Mouse (Mus musculus) midbrain, embryonic 13.5 days (tissue): ENCODE measurements around the gene Sash1. TPM values are rescaled to one million over a fixed set of nuclear protein-coding genes. Genes with fewer than 3 reads are reported as not detected.

Source experiments
- ATAC-seq: fragments of 200-750 bp; cut with Nextera tagmentation; 2 replicates; pipeline ENCODE4 v1.8.0; 2017; ENCODE audit warnings: mild to moderate bottlenecking, moderate TSS enrichment, moderate library complexity
- H3K27ac ChIP-seq: fragments of 300-500 bp; sonication (generic); 2 replicates; pipeline ENCODE4 v1.5.1; 2015; ENCODE audit warnings: inconsistent platforms, mild to moderate bottlenecking, moderate library complexity
- H3K27me3 ChIP-seq: fragments of 300-500 bp; sonication (generic); 2 replicates; pipeline ENCODE4 v1.6.1; 2015; ENCODE audit warnings: mild to moderate bottlenecking, inconsistent platforms
- H3K36me3 ChIP-seq: fragments of 300-500 bp; sonication (generic); 2 replicates; pipeline ENCODE4 v1.6.1; 2015; ENCODE audit warnings: mild to moderate bottlenecking, inconsistent platforms
- H3K4me1 ChIP-seq: fragments of 300-500 bp; sonication (generic); replicated peaks from 2 replicates; pipeline ENCODE4 v1.6.1; 2015; ENCODE audit warnings: inconsistent platforms
- H3K4me2 ChIP-seq: fragments of 300-500 bp; sonication (generic); replicated peaks from 2 replicates; pipeline ENCODE4 v1.6.1; 2015; ENCODE audit warnings: moderate library complexity, mild to moderate bottlenecking, inconsistent platforms
- H3K4me3 ChIP-seq: fragments of 300-500 bp; sonication (generic); replicated peaks from 2 replicates; pipeline ENCODE4 v1.5.1; 2015; ENCODE audit warnings: mild to moderate bottlenecking, inconsistent platforms
- H3K9ac ChIP-seq: fragments of 300-500 bp; sonication (generic); replicated peaks from 2 replicates; pipeline ENCODE4 v1.6.1; 2015; ENCODE audit warnings: mild to moderate bottlenecking, inconsistent platforms
- H3K9me3 ChIP-seq: fragments of 300-500 bp; sonication (generic); 2 replicates; pipeline ENCODE4 v1.6.1; 2016; ENCODE audit warnings: mild to moderate bottlenecking, inconsistent platforms
- WGBS: fragments of 180-500 bp; shearing (Covaris S2); methylation state at CpG from one replicate; pipeline ENCODE4 v1.1.7; 2015; 5-methylcytosine and 5-hydroxymethylcytosine counted together
- polyA plus RNA-seq: library from polyadenylated mRNA; unstranded; fragments of >200 nt; fragmentation: Nextera tagmentation; extraction: Ambion mirVana; gene quantifications from 2 replicates; pipeline ENCODE4 v1.2.1, GENCODE M21; 2015

Gene Sash1
- polyA plus RNA-seq, 1 experiment from 2014 or later = 4.5 TPM

DNA sequence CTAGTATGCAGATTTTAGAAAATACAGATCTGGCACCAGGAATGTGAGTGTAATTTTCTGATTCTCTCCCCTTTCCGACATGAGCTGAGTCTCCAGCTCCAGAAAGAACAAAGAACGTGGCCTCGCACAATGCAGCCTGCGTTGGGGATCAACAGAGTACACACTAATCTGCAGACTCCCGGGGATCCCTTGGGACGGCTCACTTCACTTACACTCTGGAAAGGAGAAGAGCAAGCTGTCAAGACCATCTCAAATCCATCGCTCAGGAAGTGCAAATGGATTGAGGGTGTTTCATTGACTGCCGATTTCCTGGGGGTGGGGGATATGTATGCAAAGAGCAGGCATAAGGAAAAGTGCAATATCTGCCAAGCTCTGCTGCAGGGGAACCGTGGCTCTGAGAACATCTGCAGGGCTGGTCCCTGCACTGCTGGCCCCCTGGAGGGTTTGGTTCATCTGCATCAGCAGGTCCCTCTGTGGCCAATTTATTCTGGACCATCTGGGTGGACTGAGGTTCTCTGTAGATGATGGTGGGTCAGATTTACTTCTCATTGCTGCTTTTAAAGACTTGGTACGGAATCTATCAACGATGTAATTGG is 35.3 kb upstream of the Sash1 start:
- Histone ChIP-seq H3K27me3 (no peaks in the 10 kb centered on the region), H3K9me3 (no peaks in the 10 kb centered on the region), H3K4me3 (no peak overlapping the region), H3K27ac (peak overlapping the region; percentile 36), H3K4me2 (no peak overlapping the region; the same call in 1 of the 2 replicates), H3K9ac (no peak overlapping the region), H3K4me1 (peaks cover 13% of the 10 kb centered on the region), H3K36me3 (no peaks in the 10 kb centered on the region)
- WGBS = 23% methylated on average over 11 of the region's 11 CpGs
- ATAC-seq = peak; percentile 87

DNA sequence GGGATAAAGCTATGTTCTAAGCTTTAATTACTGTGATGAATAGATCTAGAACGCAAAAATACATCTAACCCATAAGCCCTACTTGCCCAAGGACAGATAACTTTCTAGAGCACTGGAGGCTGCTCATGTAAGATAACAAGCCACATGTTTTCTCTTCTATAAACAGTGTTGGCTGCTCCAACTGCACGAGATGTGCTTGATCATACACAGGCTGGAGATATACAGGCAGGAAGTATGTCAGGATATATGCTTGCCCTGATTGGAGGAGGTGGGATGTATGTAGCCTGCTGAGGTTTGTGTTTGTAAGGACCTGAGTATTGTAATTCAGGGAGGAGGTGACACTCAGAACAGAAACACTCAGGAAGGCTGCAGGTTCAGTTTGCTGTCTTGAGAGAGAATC is 31.9 kb upstream of the Sash1 start:
- no peak overlapping the region for H3K4me2 ChIP-seq
- no peak overlapping the region for H3K4me3 ChIP-seq
- H3K9ac ChIP-seq = no peak overlapping the region
- H3K36me3 ChIP-seq = no peaks in the 10 kb centered on the region
- no peaks in the 10 kb centered on the region for H3K9me3 ChIP-seq
- WGBS = 82% methylated on average over 2 of the region's 2 CpGs
- ATAC-seq = no peak
- no peak overlapping the region for H3K27ac ChIP-seq
- H3K27me3 ChIP-seq = no peaks in the 10 kb centered on the region
- peaks cover 13% of the 10 kb centered on the region for H3K4me1 ChIP-seq

GRCm38 (mm10) chr10:8917350-8917749 is 31.5 kb upstream of the Sash1 start:
- Histone ChIP-seq H3K4me1 (peaks cover 13% of the 10 kb centered on the region), H3K36me3 (no peaks in the 10 kb centered on the region), H3K27me3 (no peaks in the 10 kb centered on the region), H3K9ac (no peak overlapping the region), H3K4me2 (no peak overlapping the region), H3K4me3 (no peak overlapping the region), H3K27ac (no peak overlapping the region), H3K9me3 (no peaks in the 10 kb centered on the region)
- no peak for ATAC-seq
- 86% methylated on average over 4 of the region's 4 CpGs for WGBS

- Histone ChIP-seq H3K27me3 (no peaks in the 10 kb centered on the region), H3K27ac (no peak overlapping the region), H3K9ac (no peak overlapping the region), H3K4me3 (no peak overlapping the region), H3K4me2 (no peak overlapping the region), H3K9me3 (no peaks in the 10 kb centered on the region), H3K4me1 (peaks cover 1% of the 10 kb centered on the region; the same call in 1 of the 2 replicates), H3K36me3 (no peaks in the 10 kb centered on the region)
- 91% methylated on average over 5 of the region's 5 CpGs for WGBS
- ATAC-seq = no peak
These were observed 29.9 kb upstream of the Sash1 start for GRCm38 (mm10) chr10:8915755-8916154.

DNA sequence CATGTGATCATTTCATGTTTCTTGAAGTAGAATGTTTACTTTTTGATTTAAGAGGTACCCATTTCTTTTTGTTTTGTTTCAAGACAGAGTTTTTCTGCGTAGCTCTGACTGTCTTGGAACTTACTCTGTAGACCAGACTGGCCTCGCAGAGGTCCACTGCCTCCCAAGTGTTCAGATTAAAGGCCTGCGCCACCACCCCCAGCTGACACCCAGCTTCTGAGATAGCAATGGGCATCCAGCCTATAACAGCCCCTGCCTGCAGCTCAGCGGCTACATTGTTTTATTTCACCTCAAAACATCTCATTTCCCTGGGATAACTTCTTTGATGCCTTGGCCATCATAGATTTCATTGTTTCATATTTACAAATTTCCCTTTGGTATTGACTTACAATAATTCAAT is 28.0 kb upstream of the Sash1 start:
- Histone ChIP-seq H3K9me3 (no peaks in the 10 kb centered on the region), H3K27me3 (no peaks in the 10 kb centered on the region), H3K27ac (no peak overlapping the region), H3K4me3 (no peak overlapping the region), H3K4me2 (no peak overlapping the region), H3K4me1 (no peaks in the 10 kb centered on the region), H3K9ac (no peak overlapping the region), H3K36me3 (no peaks in the 10 kb centered on the region)
- ATAC-seq = no peak
- WGBS = 75% methylated on average over 4 of the region's 4 CpGs

GRCm38 (mm10) chr10:8912706-8913275 is 26.9 kb upstream of the Sash1 start:
- Histone ChIP-seq H3K27me3 (no peaks in the 10 kb centered on the region), H3K4me3 (no peak overlapping the region), H3K9ac (no peak overlapping the region), H3K9me3 (no peaks in the 10 kb centered on the region), H3K4me2 (no peak overlapping the region), H3K27ac (no peak overlapping the region), H3K4me1 (no peaks in the 10 kb centered on the region), H3K36me3 (no peaks in the 10 kb centered on the region)
- no peak for ATAC-seq
- 82% methylated on average over 5 of the region's 5 CpGs for WGBS

DNA sequence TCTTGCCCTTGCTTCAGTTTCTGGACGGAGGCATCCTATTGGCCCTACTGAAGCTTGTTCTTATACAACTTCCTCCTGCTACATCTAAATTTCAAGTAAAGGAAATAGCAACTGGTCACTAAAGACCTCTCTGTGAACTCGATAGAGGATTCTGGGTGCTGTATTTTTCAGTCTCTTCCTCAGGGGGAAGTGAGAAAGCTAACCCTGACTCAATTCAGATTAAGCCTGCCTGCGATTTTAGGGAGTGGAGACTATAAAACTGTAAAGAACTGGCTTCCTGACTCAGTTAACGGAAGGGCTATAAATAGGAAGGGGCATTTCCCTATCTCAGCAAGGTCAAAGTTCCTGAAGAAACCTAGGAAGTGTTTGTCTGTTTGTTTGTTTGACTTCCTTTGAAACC is 26.3 kb upstream of the Sash1 start:
- Histone ChIP-seq H3K27me3 (no peaks in the 10 kb centered on the region), H3K36me3 (no peaks in the 10 kb centered on the region), H3K4me1 (no peaks in the 10 kb centered on the region), H3K4me2 (no peak overlapping the region), H3K27ac (no peak overlapping the region), H3K4me3 (no peak overlapping the region), H3K9me3 (no peaks in the 10 kb centered on the region), H3K9ac (no peak overlapping the region)
- ATAC-seq = no peak
- 92% methylated on average over 4 of the region's 4 CpGs for WGBS

DNA sequence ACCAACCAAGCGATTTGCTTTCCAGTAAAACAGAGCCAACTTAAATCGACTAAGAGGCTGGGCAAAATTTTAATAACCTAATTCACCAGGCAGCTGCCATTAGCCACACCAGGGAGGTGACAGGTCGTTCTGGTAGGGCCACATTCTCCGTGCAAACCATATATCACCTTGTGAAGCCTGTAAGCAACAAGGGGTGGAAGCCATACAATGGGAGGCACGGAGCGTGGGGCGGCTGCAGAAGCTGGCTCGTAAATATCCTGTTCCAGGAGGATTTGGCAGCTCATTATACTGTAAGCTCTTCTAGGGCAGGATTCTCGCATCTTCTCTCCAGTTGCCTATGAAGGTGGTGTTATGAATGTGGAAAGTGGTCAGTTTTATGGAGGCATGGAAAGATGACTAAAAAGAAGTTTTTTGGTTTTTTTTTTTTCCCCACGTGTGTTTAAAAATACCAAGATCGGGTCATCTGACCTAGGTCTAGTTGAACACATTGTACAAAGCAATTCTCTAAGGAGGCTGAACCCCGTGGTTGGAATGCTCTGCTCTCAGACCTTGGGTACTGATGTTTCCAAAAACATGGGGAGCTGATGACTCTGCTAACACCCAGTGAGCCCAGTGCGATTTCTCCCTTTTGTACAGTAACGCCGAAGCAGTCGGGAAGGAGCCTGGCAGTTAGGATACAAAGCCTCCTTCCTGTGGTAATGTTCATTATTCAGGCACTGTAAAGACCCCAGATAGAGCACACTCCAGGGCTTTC is 24.5 kb upstream of the Sash1 start:
- H3K4me2 ChIP-seq = no peak overlapping the region
- H3K36me3 ChIP-seq = no peaks in the 10 kb centered on the region
- H3K9me3 ChIP-seq = no peaks in the 10 kb centered on the region
- no peaks in the 10 kb centered on the region for H3K4me1 ChIP-seq
- H3K4me3 ChIP-seq = no peak overlapping the region
- H3K9ac ChIP-seq = no peak overlapping the region
- no peaks in the 10 kb centered on the region for H3K27me3 ChIP-seq
- H3K27ac ChIP-seq = no peak overlapping the region
- WGBS = 85% methylated on average over 16 of the region's 16 CpGs
- no peak for ATAC-seq

DNA sequence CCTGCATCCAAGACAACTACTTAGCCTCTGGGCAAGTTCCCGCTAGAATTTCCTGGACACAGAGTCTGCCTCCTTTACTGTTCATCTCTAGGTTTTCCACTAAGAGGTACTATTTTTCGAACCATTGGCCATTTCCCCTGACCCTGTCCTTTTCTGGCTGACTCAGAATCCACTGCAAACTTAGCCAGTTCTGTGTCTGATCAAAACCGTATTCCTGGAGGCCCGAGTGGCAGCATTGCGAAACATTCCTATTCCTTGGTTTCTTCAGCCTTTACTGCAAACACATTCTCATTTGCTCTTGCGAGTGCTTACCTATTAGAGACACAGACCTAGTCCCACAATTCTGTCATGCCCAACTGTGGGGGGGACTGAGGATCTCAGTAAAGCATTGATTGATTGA is 17.2 kb upstream of the Sash1 start:
- no peak overlapping the region for H3K4me3 ChIP-seq
- H3K4me2 ChIP-seq = no peak overlapping the region
- no peak overlapping the region for H3K9ac ChIP-seq
- no peaks in the 10 kb centered on the region for H3K27me3 ChIP-seq
- no peaks in the 10 kb centered on the region for H3K4me1 ChIP-seq
- WGBS = 92% methylated on average over 6 of the region's 6 CpGs
- ATAC-seq = no peak
- no peak overlapping the region for H3K27ac ChIP-seq
- H3K36me3 ChIP-seq = no peaks in the 10 kb centered on the region
- no peaks in the 10 kb centered on the region for H3K9me3 ChIP-seq

DNA sequence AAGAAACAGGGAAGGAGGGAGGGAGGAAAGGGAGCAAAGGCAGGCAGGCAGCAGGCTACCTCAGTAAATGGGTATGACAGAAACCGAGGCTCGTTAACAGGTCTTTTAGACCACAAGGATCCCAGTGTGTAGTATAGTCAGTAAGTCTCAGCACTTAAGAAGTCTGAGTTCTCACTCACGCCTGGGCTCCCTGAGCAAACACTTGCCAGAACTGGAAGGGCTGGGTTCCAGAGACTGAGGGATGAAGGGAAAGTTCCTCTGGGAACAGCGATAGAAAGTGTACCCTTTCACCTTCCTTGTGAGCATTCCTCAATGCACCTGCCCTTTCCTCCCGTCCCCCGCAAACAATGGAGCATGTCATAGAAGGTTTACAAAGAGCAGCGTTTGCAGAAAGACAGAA is 16.5 kb upstream of the Sash1 start:
- WGBS = 82% methylated on average over 7 of the region's 7 CpGs

GRCm38 (mm10) chr10:8898831-8899511 is 13.1 kb upstream of the Sash1 start:
- H3K9ac ChIP-seq = no peak overlapping the region
- H3K27me3 ChIP-seq = no peaks in the 10 kb centered on the region
- no peaks in the 10 kb centered on the region for H3K36me3 ChIP-seq
- H3K4me3 ChIP-seq = no peak overlapping the region
- no peaks in the 10 kb centered on the region for H3K4me1 ChIP-seq
- 86% methylated on average over 8 of the region's 8 CpGs for WGBS
- no peaks in the 10 kb centered on the region for H3K9me3 ChIP-seq
- no peak for ATAC-seq
- no peak overlapping the region for H3K27ac ChIP-seq
- no peak overlapping the region for H3K4me2 ChIP-seq

More for the DNA sequence above, 16.5 kb upstream of the Sash1 start:
- H3K27me3 ChIP-seq = no peaks in the 10 kb centered on the region
- no peak for ATAC-seq
- no peak overlapping the region for H3K4me3 ChIP-seq
- H3K27ac ChIP-seq = no peak overlapping the region
- H3K4me1 ChIP-seq = no peaks in the 10 kb centered on the region
- H3K36me3 ChIP-seq = no peaks in the 10 kb centered on the region
- no peak overlapping the region for H3K4me2 ChIP-seq
- no peak overlapping the region for H3K9ac ChIP-seq
- no peaks in the 10 kb centered on the region for H3K9me3 ChIP-seq

DNA sequence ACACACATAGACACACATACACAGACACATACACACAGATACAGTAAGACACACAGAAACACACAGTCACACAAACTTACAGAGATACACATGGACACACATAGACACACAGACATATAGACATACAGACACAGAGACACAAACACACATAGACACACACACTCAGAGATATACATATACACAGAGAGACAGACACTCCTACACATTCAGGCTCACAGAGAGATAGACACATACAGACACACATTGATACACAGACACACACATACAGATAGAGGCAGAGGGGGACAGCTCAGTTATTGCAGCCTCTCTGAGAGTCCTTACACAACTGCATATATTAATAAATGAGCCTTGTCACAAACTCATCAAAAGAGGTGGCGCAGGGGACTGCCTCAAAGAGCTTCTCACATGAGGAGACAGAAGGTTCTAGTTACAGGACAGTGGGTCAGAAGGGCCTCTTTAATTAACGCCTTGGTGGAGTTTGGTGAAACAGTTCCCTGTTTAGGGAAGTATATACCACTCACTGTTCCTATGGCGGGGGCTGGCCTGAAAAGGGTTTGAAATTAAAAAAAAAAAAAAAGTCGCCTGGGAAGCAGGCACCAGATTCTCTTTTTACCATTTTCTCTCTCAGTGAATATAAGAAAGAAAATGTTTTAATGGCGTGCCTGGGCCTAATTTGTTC is 12.4 kb upstream of the Sash1 start:
- Histone ChIP-seq H3K4me2 (no peak overlapping the region), H3K9me3 (no peaks in the 10 kb centered on the region), H3K4me1 (no peaks in the 10 kb centered on the region), H3K9ac (no peak overlapping the region), H3K27ac (no peak overlapping the region), H3K27me3 (no peaks in the 10 kb centered on the region), H3K4me3 (no peak overlapping the region), H3K36me3 (no peaks in the 10 kb centered on the region)
- WGBS = 69% methylated on average over 5 of the region's 5 CpGs
- ATAC-seq = no peak
